Comparison of ENCODE assay signal across 10 mouse cellular contexts in the genomic region with DNA sequence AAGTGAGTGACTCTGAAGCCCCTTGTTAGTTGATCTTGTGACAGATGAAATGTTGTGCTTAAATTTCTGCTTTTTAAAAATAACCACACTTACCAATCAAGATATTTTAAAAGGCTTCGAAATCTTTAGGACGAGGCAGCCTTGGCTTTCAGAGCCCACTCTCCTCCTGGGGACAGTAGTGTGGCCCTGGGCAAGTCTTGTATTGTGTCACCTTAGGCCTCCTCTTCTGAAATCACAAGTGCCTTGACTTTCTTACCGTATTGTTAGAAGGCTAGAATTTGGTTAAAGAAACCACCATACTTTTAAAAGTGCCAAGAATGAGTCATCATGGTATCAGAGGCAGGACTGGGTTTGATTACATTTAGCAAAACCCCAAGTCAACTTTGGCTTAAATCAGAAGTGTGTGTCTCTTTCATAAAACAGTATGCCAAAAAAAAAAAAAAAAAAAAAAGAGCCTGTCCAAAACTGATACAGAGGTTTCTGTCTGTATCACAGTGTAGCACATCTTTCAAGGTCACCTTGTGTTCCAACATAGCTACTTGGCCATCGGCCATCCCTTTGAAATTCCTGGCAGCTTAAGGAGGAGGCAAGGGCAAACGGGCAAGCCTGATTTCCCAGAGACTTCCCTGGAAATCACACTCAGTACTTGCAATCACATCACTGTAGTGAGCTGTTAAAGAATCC.
DNase-seq lines count a peak whose midpoint lies in the region; ATAC-seq and TF ChIP-seq lines count a peak whose summit lies in the region.
"Had no signal": no experiment of that assay in that cellular context is flagged by ENCODE, and none has a peak within 500 bp of the region (broad histone marks: within the 10 kb centered on the region; RNA-seq: fewer than 3 reads in every experiment).

No protein-coding gene starts in this region.

- peaks cover 33% of the 10 kb centered on the region for H3K36me3 ChIP-seq in forebrain, embryonic 14.5 days (ENCODE audit: control insufficient read depth, insufficient read depth, low read length)
- H3K36me3 ChIP-seq in forebrain, embryonic 10.5 days (replicated peaks), result peaks cover 37% of the 10 kb centered on the region
- H3K36me3 ChIP-seq in MEL (ENCODE audit: control insufficient read depth in 1 of 2, insufficient read depth in 2 of 2, low read length in 2 of 2), result no peaks in the 10 kb centered on the region; a peak in 1 of 4 replicates
- peaks cover 10% of the 10 kb centered on the region; the same call in 1 of the 2 replicates for H3K36me3 ChIP-seq in heart, embryonic 11.5 days (ENCODE audit: control insufficient read depth, insufficient read depth, low read length)
- peaks cover 14% of the 10 kb centered on the region for H3K36me3 ChIP-seq in lung, embryonic 14.5 days (ENCODE audit: insufficient read depth)

- no peak for ATAC-seq in forebrain, embryonic 14.5 days
- no peak for ATAC-seq in heart, embryonic 11.5 days (replicated peaks; ENCODE audit: insufficient number of reproducible peaks, low FRiP score, low TSS enrichment)
- no peak for ATAC-seq in lung, embryonic 14.5 days (ENCODE audit: insufficient read depth)

- 69% methylated on average over 5 of the region's 5 CpGs for WGBS in forebrain, embryonic 14.5 days
- WGBS in forebrain, embryonic 10.5 days, result 92% methylated on average over 5 of the region's 5 CpGs
- 51% methylated on average over 5 of the region's 5 CpGs for WGBS in heart, embryonic 11.5 days (ENCODE audit: insufficient replicate concordance)
- WGBS in lung, embryonic 14.5 days, result 35% methylated on average over 5 of the region's 5 CpGs

- no peak overlapping the region for H3K27ac ChIP-seq in forebrain, embryonic 14.5 days (ENCODE audit: low read depth, low read length)
- no peak overlapping the region for H3K27ac ChIP-seq in forebrain, embryonic 10.5 days
- H3K27ac ChIP-seq in MEL (ENCODE audit: control insufficient read depth, low read depth, low read length), result no peak overlapping the region
- peak overlapping the region; percentile 73 for H3K27ac ChIP-seq in heart, embryonic 11.5 days (ENCODE audit: low read depth, low read length)
- H3K27ac ChIP-seq in lung, embryonic 14.5 days (ENCODE audit: low read depth), result peak overlapping the region; percentile 73
- H3K27ac ChIP-seq: embryonic facial prominence, embryonic 12.5 days; liver, embryonic 15.5 days had no signal

- no peak overlapping the region for H3K9ac ChIP-seq in forebrain, embryonic 14.5 days (ENCODE audit: low read length)
- H3K9ac ChIP-seq in MEL (ENCODE audit: control insufficient read depth, low read depth, low read length, poor library complexity, severe bottlenecking), result no peak overlapping the region
- H3K9ac ChIP-seq in heart, embryonic 11.5 days (ENCODE audit: low read depth, low read length), result no peak overlapping the region
- no peak overlapping the region for H3K9ac ChIP-seq in lung, embryonic 14.5 days
- H3K9ac ChIP-seq: embryonic facial prominence, embryonic 12.5 days; liver, embryonic 15.5 days had no signal

- intact Hi-C loops in gastrocnemius, postnatal 14 days (cut with DNase I; ENCODE audit: low total_unique reads), result no loop called here

- TF ChIP-seq EP300 in MEL (IDR thresholded peaks at IDR 0.05; ENCODE audit: low read depth in 1 of 2, low read length in 2 of 2), result no peak

- H3K79me2 ChIP-seq in MEL (ENCODE audit: control insufficient read depth, insufficient read depth, low read length, poor library complexity), result no peaks in the 10 kb centered on the region

- peak; percentile 56 for DNase-seq in forebrain, embryonic 14.5 days (ENCODE audit: low spot score)
- DNase-seq in forebrain, embryonic 10.5 days (ENCODE audit: extremely low spot score, low spot score), result no peak
- peak; percentile 16 for DNase-seq in MEL (ENCODE audit: low read depth, low spot score)
- peak; percentile 81 for DNase-seq in lung, embryonic 14.5 days
- no peak for DNase-seq in urinary bladder, postnatal 25 days (ENCODE audit: low spot score)
- no peak for DNase-seq in B cell, adult 2 months
- DNase-seq in gastrocnemius, postnatal 14 days, result no peak

- H3K4me3 ChIP-seq in forebrain, embryonic 14.5 days (ENCODE audit: low read depth, low read length), result no peak overlapping the region
- no peak overlapping the region for H3K4me3 ChIP-seq in forebrain, embryonic 10.5 days
- H3K4me3 ChIP-seq in MEL (ENCODE audit: control insufficient read depth in 1 of 2, insufficient read depth in 1 of 2, low read depth in 2 of 2, low read length in 2 of 2), result no peak overlapping the region
- H3K4me3 ChIP-seq in heart, embryonic 11.5 days (ENCODE audit: low read depth, low read length), result no peak overlapping the region
- H3K4me3 ChIP-seq in lung, embryonic 14.5 days (ENCODE audit: low read depth, low read length), result no peak overlapping the region
- H3K4me3 ChIP-seq: embryonic facial prominence, embryonic 12.5 days; liver, embryonic 15.5 days had no signal

- no peak overlapping the region for H3K4me2 ChIP-seq in forebrain, embryonic 14.5 days (ENCODE audit: low read length)
- H3K4me2 ChIP-seq in heart, embryonic 11.5 days, result 0 out of 2 replicates have a peak overlapping the region, but pooled peaks have one; percentile 22
- H3K4me2 ChIP-seq in lung, embryonic 14.5 days, result no peak overlapping the region; the same call in 1 of the 2 replicates
- H3K4me2 ChIP-seq: embryonic facial prominence, embryonic 12.5 days; liver, embryonic 15.5 days had no signal

- H3K4me1 ChIP-seq in forebrain, embryonic 14.5 days (ENCODE audit: control insufficient read depth, insufficient read depth, low read length), result peaks cover 5% of the 10 kb centered on the region; the same call in 1 of the 2 replicates
- H3K4me1 ChIP-seq in forebrain, embryonic 10.5 days, result peaks cover 42% of the 10 kb centered on the region
- no peaks in the 10 kb centered on the region for H3K4me1 ChIP-seq in MEL (ENCODE audit: control insufficient read depth in 1 of 2, insufficient read depth in 2 of 2, low read length in 2 of 2)
- H3K4me1 ChIP-seq in heart, embryonic 11.5 days (ENCODE audit: control insufficient read depth, insufficient read depth, low read length), result peaks cover 45% of the 10 kb centered on the region
- peaks cover 52% of the 10 kb centered on the region for H3K4me1 ChIP-seq in lung, embryonic 14.5 days (ENCODE audit: insufficient read depth)
- H3K4me1 ChIP-seq: liver, embryonic 15.5 days had no signal

- no peaks in the 10 kb centered on the region for H3K27me3 ChIP-seq in forebrain, embryonic 14.5 days (replicated peaks; ENCODE audit: control insufficient read depth, insufficient read depth, low read length)
- H3K27me3 ChIP-seq in forebrain, embryonic 10.5 days (ENCODE audit: poor library complexity, severe bottlenecking), result no peaks in the 10 kb centered on the region
- no peaks in the 10 kb centered on the region for H3K27me3 ChIP-seq in MEL (ENCODE audit: control insufficient read depth in 1 of 2, insufficient read depth in 2 of 2, low read length in 2 of 2)
- H3K27me3 ChIP-seq in heart, embryonic 11.5 days (ENCODE audit: control insufficient read depth, insufficient read depth, low read length), result no peaks in the 10 kb centered on the region
- no peaks in the 10 kb centered on the region for H3K27me3 ChIP-seq in lung, embryonic 14.5 days (ENCODE audit: insufficient read depth, low read length)
- H3K27me3 ChIP-seq: embryonic facial prominence, embryonic 12.5 days; liver, embryonic 15.5 days had no signal

- no peaks in the 10 kb centered on the region for H3K9me3 ChIP-seq in forebrain, embryonic 14.5 days (replicated peaks; ENCODE audit: control insufficient read depth, low read length)
- H3K9me3 ChIP-seq in forebrain, embryonic 10.5 days, result no peaks in the 10 kb centered on the region
- no peaks in the 10 kb centered on the region for H3K9me3 ChIP-seq in MEL (replicated peaks; ENCODE audit: insufficient read depth, low read length)
- H3K9me3 ChIP-seq in heart, embryonic 11.5 days (replicated peaks; ENCODE audit: control insufficient read depth, low read length), result no peaks in the 10 kb centered on the region
- H3K9me3 ChIP-seq in lung, embryonic 14.5 days (ENCODE audit: low read depth, low read length), result no peaks in the 10 kb centered on the region
- H3K9me3 ChIP-seq: embryonic facial prominence, embryonic 12.5 days; liver, embryonic 15.5 days had no signal

- TF ChIP-seq CTCF in MEL (IDR thresholded peaks at IDR 0.05 in 2 of 3, conservative IDR thresholded peaks at IDR 0.05 in 1 of 3; ENCODE audit: control insufficient read depth in 1 of 3, insufficient read depth in 1 of 3, low read depth in 2 of 3, low read length in 3 of 3, poor library complexity in 1 of 3, severe bottlenecking in 1 of 3), result no peak
- TF ChIP-seq CTCF in lung, embryonic 14.5 days (IDR thresholded peaks at IDR 0.05; ENCODE audit: low read depth), result no peak

- TF ChIP-seq RAD21 in MEL (IDR thresholded peaks at IDR 0.05; ENCODE audit: low read depth, low read length), result no peak

- TF ChIP-seq POLR2A in MEL (IDR thresholded peaks at IDR 0.05; ENCODE audit: control insufficient read depth in 1 of 2, insufficient read depth in 1 of 2, low read depth in 1 of 2, low read length in 2 of 2, poor library complexity in 1 of 2), result no peak

TF ChIP-seq in MEL, 35 proteins besides CTCF, POLR2A, EP300 and RAD21:
- TF ChIP-seq MAZ (IDR thresholded peaks at IDR 0.05; ENCODE audit: low read depth, low read length), result no peak
- no peak for TF ChIP-seq USF1 (IDR thresholded peaks at IDR 0.05; ENCODE audit: low read depth, low read length)
- TF ChIP-seq GATA1 (IDR thresholded peaks at IDR 0.05; ENCODE audit: low read depth, low read length), result 0 out of 2 replicates have a peak, but pooled peaks have one; percentile 10
- no peak for TF ChIP-seq CHD2 (IDR thresholded peaks at IDR 0.05; ENCODE audit: low read length)
- TF ChIP-seq ZNF384 (IDR thresholded peaks at IDR 0.05; ENCODE audit: low read depth, low read length), result peak; percentile 53; the same call in 1 of the 2 replicates
- TF ChIP-seq ETS1 (IDR thresholded peaks at IDR 0.05; ENCODE audit: low read depth, low read length), result no peak

Comparison
In these comparisons a context has a peak if more than half of its experiments do, and no peak if none do; other contexts are left out.
1. DNase-seq: peak in forebrain, embryonic 14.5 days (single experiment), MEL (single experiment) and lung, embryonic 14.5 days (single experiment); none in forebrain, embryonic 10.5 days (single experiment), urinary bladder, postnatal 25 days (single experiment), B cell, adult 2 months (0 of 2) and gastrocnemius, postnatal 14 days (single experiment).
2. H3K27ac ChIP-seq: peak in heart, embryonic 11.5 days (single experiment) and lung, embryonic 14.5 days (single experiment); none in forebrain, embryonic 14.5 days (single experiment), forebrain, embryonic 10.5 days (single experiment) and MEL (single experiment).